Mouse (Mus musculus): ENCODE measurements around the gene Rps6.
A peak's percentile ranks its signal among the peaks of the same experiment; 100 is the strongest.
"Not testable (repeated sequence)": the region's sequence is repeated elsewhere in the genome, so short reads cannot be mapped to it uniquely, and the experiment has no call there.

Rps6 gene

GRCm38 (mm10) chr4:86851331-86851730, 5.9 kb downstream of the Rps6 start:
- DNase-seq: no peak

GRCm38 (mm10) chr4:86847246-86847645, 10.0 kb downstream of the Rps6 start:
- DNase-seq: no peak

- DNase-seq: no peak
Measured at GRCm38 (mm10) chr4:86845384-86845783, 11.8 kb downstream of the Rps6 start.

- DNase-seq: not testable (repeated sequence)
Measured at GRCm38 (mm10) chr4:86841141-86841540, 16.1 kb downstream of the Rps6 start.

- no peak for DNase-seq
Measured at GRCm38 (mm10) chr4:86831896-86832295, 25.3 kb downstream of the Rps6 start.

GRCm38 (mm10) chr4:86825143-86825542, 32.1 kb downstream of the Rps6 start:
- DNase-seq: no peak

GRCm38 (mm10) chr4:86823169-86823568, 34.0 kb downstream of the Rps6 start:
- peak in 1 of 2 experiments; percentile 32 for DNase-seq

GRCm38 (mm10) chr4:86814850-86815249, 42.4 kb downstream of the Rps6 start:
- DNase-seq: no peak

GRCm38 (mm10) chr4:86810604-86811003, 46.6 kb downstream of the Rps6 start:
- no peak for DNase-seq
